Mouse (Mus musculus): ENCODE measurements at regions not wholly inside any gene's neighbourhood (a gene's known extent, or its start where the extent isn't known, plus 50 kb on each side); places are given as distances from the start of the nearest gene placed in this dataset.

- DNase-seq (ENCODE audit: low spot score in 2 of 2), result no peak
Measured at GRCm38 (mm10) chr9:69705942-69706341, 54.8 kb downstream of the Foxb1 start.

- DNase-seq (ENCODE audit: low spot score in 2 of 2), result no peak
Measured at GRCm38 (mm10) chr9:69705071-69705470, 55.7 kb downstream of the Foxb1 start.

- no peak for DNase-seq (ENCODE audit: low spot score in 2 of 2)
Measured at GRCm38 (mm10) chr9:69703731-69704130, 57.0 kb downstream of the Foxb1 start.

GRCm38 (mm10) chr9:69702156-69702928, 58.4 kb downstream of the Foxb1 start:
- DNase-seq (ENCODE audit: low spot score in 2 of 2), result no peak

- no peak for DNase-seq (ENCODE audit: low spot score in 2 of 2)
Measured at GRCm38 (mm10) chr9:69700696-69701095, 60.0 kb downstream of the Foxb1 start.

- DNase-seq (ENCODE audit: low spot score in 2 of 2), result no peak
Measured at GRCm38 (mm10) chr9:69691756-69692155, 69.0 kb downstream of the Foxb1 start.

GRCm38 (mm10) chr9:69687349-69688123, 73.2 kb downstream of the Foxb1 start:
- no peak for DNase-seq (ENCODE audit: low spot score in 2 of 2)

- no peak for DNase-seq (ENCODE audit: low spot score in 2 of 2)
Measured at GRCm38 (mm10) chr9:69686766-69687165, 74.0 kb downstream of the Foxb1 start.

GRCm38 (mm10) chr9:69685630-69686029, 75.1 kb downstream of the Foxb1 start:
- DNase-seq (ENCODE audit: low spot score in 2 of 2), result no peak

- DNase-seq (ENCODE audit: low spot score in 2 of 2), result no peak
Measured at GRCm38 (mm10) chr9:69681372-69682213, 79.1 kb downstream of the Foxb1 start.

GRCm38 (mm10) chr9:69678634-69679033, 82.1 kb downstream of the Foxb1 start:
- no peak for DNase-seq (ENCODE audit: low spot score in 2 of 2)

- DNase-seq (ENCODE audit: low spot score in 2 of 2), result no peak
Measured at GRCm38 (mm10) chr9:69673463-69674105, 87.2 kb downstream of the Foxb1 start.

GRCm38 (mm10) chr9:69672657-69673462, 87.9 kb downstream of the Foxb1 start:
- DNase-seq (ENCODE audit: low spot score in 2 of 2), result no peak

GRCm38 (mm10) chr9:69671199-69671598, 89.5 kb downstream of the Foxb1 start:
- DNase-seq (ENCODE audit: low spot score in 2 of 2), result no peak

- no peak for DNase-seq (ENCODE audit: low spot score in 2 of 2)
Measured at GRCm38 (mm10) chr9:69670551-69671044, 90.1 kb downstream of the Foxb1 start.

GRCm38 (mm10) chr9:69669611-69670550, 90.9 kb downstream of the Foxb1 start:
- DNase-seq (ENCODE audit: low spot score in 2 of 2), result no peak

GRCm38 (mm10) chr9:69668475-69669090, 92.2 kb downstream of the Foxb1 start:
- DNase-seq (ENCODE audit: low spot score in 2 of 2), result no peak

- DNase-seq (ENCODE audit: low spot score in 2 of 2), result no peak
Measured at GRCm38 (mm10) chr9:69667064-69667533, 93.6 kb downstream of the Foxb1 start.

- no peak for DNase-seq (ENCODE audit: low spot score in 2 of 2)
Measured at GRCm38 (mm10) chr9:69664201-69664600, 96.5 kb downstream of the Foxb1 start.
